Mouse (Mus musculus) limb, embryonic 11.5 days (tissue): ENCODE measurements around the gene Robo2. TPM values are rescaled to one million over a fixed set of nuclear protein-coding genes. Genes with fewer than 3 reads are reported as not detected.

Experiments used
- ATAC-seq: fragments of 200-750 bp; cut with Nextera tagmentation; 2 replicates; pipeline ENCODE4 v1.8.0; 2017; ENCODE audit warnings: low read depth; ENCODE audit not compliant: insufficient number of reproducible peaks, low FRiP score, low TSS enrichment
- DNase-seq: peaks from one replicate; pipeline ENCODE4 v3.0.0-alpha.2; 2015; ENCODE audit warnings: low spot score
- H3K27ac ChIP-seq: fragments of 300-500 bp; sonication (generic); replicated peaks from 2 replicates; pipeline ENCODE4 v1.5.1; 2014; ENCODE audit warnings: low read depth, mild to moderate bottlenecking, low read length
- H3K27me3 ChIP-seq: fragments of 300-500 bp; sonication (generic); 2 replicates; pipeline ENCODE4 v1.6.1; 2014; ENCODE audit warnings: mild to moderate bottlenecking, low read length, mixed read lengths; ENCODE audit not compliant: control insufficient read depth, insufficient read depth
- H3K36me3 ChIP-seq: fragments of 300-500 bp; sonication (generic); 2 replicates; pipeline ENCODE4 v1.6.1; 2014; ENCODE audit warnings: mild to moderate bottlenecking, low read length, moderate library complexity, mixed read lengths; ENCODE audit not compliant: control insufficient read depth, insufficient read depth
- H3K4me1 ChIP-seq: fragments of 300-500 bp; sonication (generic); 2 replicates; pipeline ENCODE4 v1.6.1; 2014; ENCODE audit warnings: low read length, mixed read lengths; ENCODE audit not compliant: control insufficient read depth, insufficient read depth
- H3K4me2 ChIP-seq: fragments of 300-500 bp; sonication (generic); 2 replicates; pipeline ENCODE4 v1.6.1; 2014; ENCODE audit warnings: low read depth, mild to moderate bottlenecking, moderate library complexity; ENCODE audit not compliant: severe bottlenecking
- H3K4me3 ChIP-seq: fragments of 300-500 bp; sonication (generic); 2 replicates; pipeline ENCODE4 v1.5.1; 2014; ENCODE audit warnings: low read depth, low read length
- H3K9ac ChIP-seq: fragments of 300-500 bp; sonication (generic); 2 replicates; pipeline ENCODE4 v1.6.1; 2014; ENCODE audit warnings: mild to moderate bottlenecking, low read length
- H3K9me3 ChIP-seq: fragments of 300-500 bp; sonication (generic); 2 replicates; pipeline ENCODE4 v1.6.1; 2016; ENCODE audit warnings: low read length; ENCODE audit not compliant: control insufficient read depth
- WGBS: fragments of 180-500 bp; shearing (Covaris S2); extraction: QIAGEN DNeasy Blood & Tissue Kit; methylation state at CpG from one replicate; pipeline ENCODE4 v1.1.7; 2014; 5-methylcytosine and 5-hydroxymethylcytosine counted together
- polyA plus RNA-seq: library from polyadenylated mRNA; unstranded; fragments of >200 nt; fragmentation: Nextera tagmentation; extraction: Ambion mirVana; gene quantifications from 2 replicates; pipeline ENCODE4 v1.2.1, GENCODE M21; 2014

Robo2 gene
- polyA plus RNA-seq: 102 and 113 TPM in 2 replicates

- no peaks in the 10 kb centered on the region for H3K9me3 ChIP-seq
- ATAC-seq (peak; percentile 89), DNase-seq (peak; percentile 81)
- peak within 1 kb of the TSS; percentile 96 for H3K27ac ChIP-seq
- H3K36me3 ChIP-seq: no peaks in the 10 kb centered on the region
- under 1% methylated on average over 40 of the region's 43 CpGs for WGBS
- peak within 1 kb of the TSS; percentile 81 for H3K9ac ChIP-seq
- H3K4me1 ChIP-seq: no peaks in the 10 kb centered on the region
- peak within 1 kb of the TSS; percentile 68 for H3K4me3 ChIP-seq
- peak within 1 kb of the TSS; percentile 83 for H3K4me2 ChIP-seq
- H3K27me3 ChIP-seq: no peaks in the 10 kb centered on the region
These were observed at the start of gene Robo2 for GRCm38 (mm10) chr16:74411481-74412251. TSS of gene Robo2 (minus strand) at chr16:74411825.

GRCm38 (mm10) chr16:74458138-74458537, 46.5 kb upstream of the Robo2 start:
- H3K36me3 ChIP-seq: no peaks in the 10 kb centered on the region
- no peak overlapping the region for H3K9ac ChIP-seq
- H3K4me2 ChIP-seq: no peak overlapping the region
- DNase-seq (no peak), ATAC-seq (no peak)
- 69% methylated on average over 3 of the region's 3 CpGs for WGBS
- no peaks in the 10 kb centered on the region for H3K27me3 ChIP-seq
- H3K4me1 ChIP-seq: no peaks in the 10 kb centered on the region
- H3K9me3 ChIP-seq: no peaks in the 10 kb centered on the region
- H3K27ac ChIP-seq: no peak overlapping the region
- no peak overlapping the region for H3K4me3 ChIP-seq

- Histone ChIP-seq H3K4me3 (no peak overlapping the region), H3K4me1 (no peaks in the 10 kb centered on the region), H3K9ac (no peak overlapping the region), H3K9me3 (no peaks in the 10 kb centered on the region), H3K27ac (no peak overlapping the region), H3K4me2 (no peak overlapping the region), H3K36me3 (no peaks in the 10 kb centered on the region), H3K27me3 (no peaks in the 10 kb centered on the region)
- no peak for ATAC-seq
- DNase-seq: no peak
- WGBS: 88% methylated on average over 8 of the region's 8 CpGs
These were observed 46.1 kb upstream of the Robo2 start for GRCm38 (mm10) chr16:74457736-74458135.

GRCm38 (mm10) chr16:74456808-74457470, 45.3 kb upstream of the Robo2 start:
- H3K4me3 ChIP-seq: no peak overlapping the region
- no peaks in the 10 kb centered on the region for H3K4me1 ChIP-seq
- H3K27me3 ChIP-seq: no peaks in the 10 kb centered on the region
- H3K4me2 ChIP-seq: no peak overlapping the region
- H3K27ac ChIP-seq: no peak overlapping the region
- DNase-seq: no peak
- no peak for ATAC-seq
- no peak overlapping the region for H3K9ac ChIP-seq
- WGBS: 88% methylated on average over 5 of the region's 5 CpGs
- no peaks in the 10 kb centered on the region for H3K36me3 ChIP-seq
- H3K9me3 ChIP-seq: no peaks in the 10 kb centered on the region

GRCm38 (mm10) chr16:74455179-74455578, 43.6 kb upstream of the Robo2 start:
- Histone ChIP-seq H3K9ac (no peak overlapping the region), H3K4me1 (no peaks in the 10 kb centered on the region), H3K4me3 (no peak overlapping the region), H3K9me3 (no peaks in the 10 kb centered on the region), H3K36me3 (no peaks in the 10 kb centered on the region), H3K4me2 (no peak overlapping the region), H3K27me3 (no peaks in the 10 kb centered on the region), H3K27ac (no peak overlapping the region)
- WGBS: 56% methylated on average over 2 of the region's 2 CpGs
- ATAC-seq: no peak
- DNase-seq: no peak

GRCm38 (mm10) chr16:74448025-74448424, 36.4 kb upstream of the Robo2 start:
- 61% methylated on average over 4 of the region's 4 CpGs for WGBS
- Histone ChIP-seq H3K27ac (no peak overlapping the region), H3K9me3 (no peaks in the 10 kb centered on the region), H3K27me3 (no peaks in the 10 kb centered on the region), H3K4me1 (no peaks in the 10 kb centered on the region), H3K4me2 (no peak overlapping the region), H3K9ac (no peak overlapping the region), H3K36me3 (no peaks in the 10 kb centered on the region), H3K4me3 (no peak overlapping the region)
- no peak for DNase-seq
- no peak for ATAC-seq

GRCm38 (mm10) chr16:74427071-74427470, 15.4 kb upstream of the Robo2 start:
- H3K4me1 ChIP-seq: peaks cover 4% of the 10 kb centered on the region; the same call in 1 of the 2 replicates
- DNase-seq (no peak), ATAC-seq (no peak)
- no peak overlapping the region for H3K27ac ChIP-seq
- 53% methylated on average over 2 of the region's 2 CpGs for WGBS
- H3K27me3 ChIP-seq: no peaks in the 10 kb centered on the region
- no peak overlapping the region for H3K9ac ChIP-seq
- no peaks in the 10 kb centered on the region for H3K36me3 ChIP-seq
- H3K4me3 ChIP-seq: no peak overlapping the region
- no peak overlapping the region for H3K4me2 ChIP-seq
- H3K9me3 ChIP-seq: no peaks in the 10 kb centered on the region

- Histone ChIP-seq H3K9ac (no peak overlapping the region), H3K27ac (no peak overlapping the region), H3K36me3 (no peaks in the 10 kb centered on the region), H3K4me3 (no peak overlapping the region), H3K27me3 (no peaks in the 10 kb centered on the region), H3K4me1 (peaks cover 4% of the 10 kb centered on the region; the same call in 1 of the 2 replicates), H3K9me3 (no peaks in the 10 kb centered on the region), H3K4me2 (no peak overlapping the region)
- WGBS: 69% methylated on average over 2 of the region's 2 CpGs
- DNase-seq: no peak
- ATAC-seq: no peak
These were observed 8.7 kb upstream of the Robo2 start for GRCm38 (mm10) chr16:74420324-74420723.
